In the genomic region with DNA sequence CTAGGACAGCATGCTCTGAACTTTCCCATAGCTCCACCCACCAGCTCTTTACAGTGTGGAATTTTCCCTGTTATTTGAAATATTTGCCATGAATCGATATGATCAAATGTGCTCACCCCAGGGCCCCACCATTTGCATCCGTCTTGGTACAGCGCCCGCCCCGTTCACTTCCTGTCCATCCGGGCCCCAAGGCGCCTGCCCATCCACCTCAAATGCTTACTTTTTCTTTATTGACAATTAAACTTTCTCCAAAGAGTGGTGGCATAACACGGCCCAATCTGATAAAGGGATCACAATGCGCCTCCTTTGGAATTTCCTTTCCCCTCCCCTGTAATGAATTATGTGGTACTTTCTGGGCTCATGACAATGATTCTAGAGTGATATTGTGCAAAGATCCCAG, we compare ENCODE assay signal across 21 mouse cellular contexts. TPM values are rescaled to one million over a fixed set of nuclear protein-coding genes. Genes with fewer than 3 reads are reported as not detected.
DNase-seq lines count a peak whose midpoint lies in the region; ATAC-seq and TF ChIP-seq lines count a peak whose summit lies in the region.
"Had no signal": no experiment of that assay in that cellular context is flagged by ENCODE, and none has a peak within 500 bp of the region (broad histone marks: within the 10 kb centered on the region; RNA-seq: fewer than 3 reads in every experiment).

No protein-coding gene starts in this region.

- peaks cover 11% of the 10 kb centered on the region; the same call in 1 of the 2 replicates for H3K4me1 ChIP-seq in lung, postnatal 0 days (ENCODE audit: insufficient read depth, low read depth, low read length)
- H3K4me1 ChIP-seq: forebrain, embryonic 13.5 days; hindbrain, embryonic 15.5 days had no signal

- no peak for TF ChIP-seq CTCF in gastrocnemius, adult 2 months (IDR thresholded peaks at IDR 0.05)
- no peak for TF ChIP-seq CTCF in lung, postnatal 0 days (IDR thresholded peaks at IDR 0.05)

- H3K4me2 ChIP-seq in lung, postnatal 0 days (replicated peaks; ENCODE audit: low read depth, low read length): no peak overlapping the region
- H3K4me2 ChIP-seq: forebrain, embryonic 13.5 days; hindbrain, embryonic 15.5 days had no signal

- 23% methylated on average over 9 of the region's 9 CpGs for WGBS in lung, postnatal 0 days

- no peak overlapping the region for H3K4me3 ChIP-seq in gastrocnemius, adult 2 months
- no peak overlapping the region for H3K4me3 ChIP-seq in lung, postnatal 0 days (ENCODE audit: low read depth, low read length)
- H3K4me3 ChIP-seq: forebrain, embryonic 13.5 days; heart, embryonic 10.5 days; hindbrain, embryonic 15.5 days; midbrain, embryonic 10.5 days had no signal

- H3K36me3 ChIP-seq in lung, postnatal 0 days (ENCODE audit: insufficient read depth, low read length): no peaks in the 10 kb centered on the region
- H3K36me3 ChIP-seq: heart, embryonic 10.5 days; hindbrain, embryonic 15.5 days; midbrain, embryonic 10.5 days had no signal

- intact Hi-C loops in gastrocnemius, adult 2 months (cut with DNase I): no loop called here

- H3K27me3 ChIP-seq in lung, postnatal 0 days (replicated peaks; ENCODE audit: insufficient read depth, low read length): no peaks in the 10 kb centered on the region
- H3K27me3 ChIP-seq: forebrain, embryonic 13.5 days; hindbrain, embryonic 15.5 days had no signal

- no peak overlapping the region for H3K9ac ChIP-seq in lung, postnatal 0 days (replicated peaks; ENCODE audit: low read depth)
- H3K9ac ChIP-seq: forebrain, embryonic 13.5 days; hindbrain, embryonic 15.5 days had no signal

- H3K9me3 ChIP-seq in lung, postnatal 0 days (ENCODE audit: low read length): no peaks in the 10 kb centered on the region
- H3K9me3 ChIP-seq: forebrain, embryonic 13.5 days; heart, embryonic 10.5 days; hindbrain, embryonic 15.5 days; midbrain, embryonic 10.5 days had no signal

- H3K27ac ChIP-seq in gastrocnemius, adult 2 months: peak overlapping the region; percentile 46
- no peak overlapping the region for H3K27ac ChIP-seq in lung, postnatal 0 days (ENCODE audit: low read length)
- H3K27ac ChIP-seq: forebrain, embryonic 13.5 days; hindbrain, embryonic 15.5 days; midbrain, embryonic 10.5 days had no signal

- DNase-seq in gastrocnemius, adult 2 months: no peak
- DNase-seq in gastrocnemius, postnatal 4 days (ENCODE audit: low spot score in 2 of 2): no peak
- DNase-seq in kidney, adult 18-20 months: peak; percentile 27
- peak; percentile 30 for DNase-seq in kidney, postnatal 14 days
- DNase-seq in lung, postnatal 0 days (ENCODE audit: low spot score): peak; percentile 16
- DNase-seq in spleen, postnatal 14 days (ENCODE audit: low spot score in 2 of 2): no peak
- DNase-seq in embryo, embryonic 11 days: no peak
- DNase-seq: cerebellum, postnatal 36 days; gastrocnemius, postnatal 36 days; heart, postnatal 14 days; layer of hippocampus, adult 9-11 months; thymus, postnatal 25 days had no signal

- ATAC-seq in lung, postnatal 0 days: no peak
- no peak for ATAC-seq in monocyte, adult 5-6 weeks (replicated peaks; ENCODE audit: insufficient number of reproducible peaks, low FRiP score, low TSS enrichment, poor library complexity, severe bottlenecking)
- ATAC-seq: forebrain, embryonic 13.5 days; intestine, postnatal 0 days had no signal

- no peak for TF ChIP-seq EP300 in lung, postnatal 0 days (IDR thresholded peaks at IDR 0.05)

RNA-seq across cellular contexts. Expression of a gene that starts 11.0 kb away (rescaled TPM):
- total RNA-seq in gastrocnemius, adult 2 months (2021): 1 to 10 TPM in 1 of 2 experiments, under 1 TPM in 1; 0.69 to 1.3 TPM
- 1 to 10 TPM; 7.0 to 7.7 TPM for total RNA-seq in gastrocnemius, postnatal 4 days (2021)
- polyA plus RNA-seq in lung, postnatal 0 days (2015; fragmentation: Nextera tagmentation; extraction: Ambion mirVana): 0.98 and 1.3 TPM in 2 replicates
- total RNA-seq in monocyte, adult 5-6 weeks (2017): not detected in 3 replicates
- total RNA-seq: liver, adult 2 months had no signal

RNA-seq across cellular contexts. Expression of a gene that starts 17.3 kb away (rescaled TPM):
- total RNA-seq in gastrocnemius, adult 2 months (2021): not detected
- total RNA-seq in gastrocnemius, postnatal 4 days (2021): not detected
- not detected in 2 replicates for polyA plus RNA-seq in lung, postnatal 0 days (2015; fragmentation: Nextera tagmentation; extraction: Ambion mirVana)
- not detected in 3 replicates for total RNA-seq in monocyte, adult 5-6 weeks (2017)
- total RNA-seq: adrenal gland, adult 18-20 months; gastrocnemius, postnatal 36 days; heart, postnatal 14 days; liver, adult 2 months had no signal
- polyA plus RNA-seq: forebrain, embryonic 13.5 days; heart, embryonic 10.5 days; hindbrain, embryonic 15.5 days; intestine, postnatal 0 days; liver, adult 2 months; midbrain, embryonic 10.5 days; neural tube, embryonic 14.5 days had no signal

Comparison
In these comparisons a context has a peak if more than half of its experiments do, and no peak if none do; other contexts are left out.
1. DNase-seq: peak in kidney, adult 18-20 months (single experiment), kidney, postnatal 14 days (single experiment) and lung, postnatal 0 days (single experiment); none in gastrocnemius, adult 2 months (single experiment), gastrocnemius, postnatal 4 days (0 of 2), spleen, postnatal 14 days (0 of 2) and embryo, embryonic 11 days (single experiment).